Mouse (Mus musculus) heart, postnatal 0 days (tissue): ENCODE measurements around the gene Grik4. TPM values are rescaled to one million over a fixed set of nuclear protein-coding genes. Genes with fewer than 3 reads are reported as not detected.
"Not testable (repeated sequence)": the region's sequence is repeated elsewhere in the genome, so short reads cannot be mapped to it uniquely, and the experiment has no call there.

Experiments
- ATAC-seq: fragments of 200-750 bp; cut with Nextera tagmentation; 2 replicates; pipeline ENCODE4 v1.8.0; 2017; ENCODE audit warnings: low read depth, moderate number of reproducible peaks, moderate library complexity; ENCODE audit not compliant: insufficient read depth
- DNase-seq: peaks from one replicate; pipeline ENCODE4 v3.0.0-alpha.2; 2016; ENCODE audit warnings: low spot score
- H3K27ac ChIP-seq: fragments of 300-500 bp; sonication (generic); 2 replicates; pipeline ENCODE4 v1.5.1; 2014; ENCODE audit warnings: low read depth, mild to moderate bottlenecking
- H3K27me3 ChIP-seq: fragments of 300-500 bp; sonication (generic); 2 replicates; pipeline ENCODE4 v1.6.1; 2014; ENCODE audit warnings: low read length, mixed read lengths; ENCODE audit not compliant: control insufficient read depth, insufficient read depth
- H3K36me3 ChIP-seq: fragments of 300-500 bp; sonication (generic); replicated peaks from 2 replicates; pipeline ENCODE4 v1.6.1; 2014; ENCODE audit warnings: low read length, mixed read lengths; ENCODE audit not compliant: control insufficient read depth, insufficient read depth
- H3K4me1 ChIP-seq: fragments of 300-500 bp; sonication (generic); 2 replicates; pipeline ENCODE4 v1.6.1; 2014; ENCODE audit warnings: antibody characterized with exemption; ENCODE audit not compliant: control insufficient read depth, insufficient read depth
- H3K4me2 ChIP-seq: fragments of 300-500 bp; sonication (generic); 2 replicates; pipeline ENCODE4 v1.6.1; 2014; ENCODE audit warnings: low read depth, mild to moderate bottlenecking, low read length, moderate library complexity
- H3K4me3 ChIP-seq: fragments of 300-500 bp; sonication (generic); 2 replicates; pipeline ENCODE4 v1.5.1; 2014; ENCODE audit warnings: low read depth, low read length
- H3K9ac ChIP-seq: fragments of 300-500 bp; sonication (generic); replicated peaks from 2 replicates; pipeline ENCODE4 v1.6.1; 2014; ENCODE audit warnings: low read depth, low read length, mixed read lengths
- H3K9me3 ChIP-seq: fragments of 300-500 bp; sonication (generic); replicated peaks from 2 replicates; pipeline ENCODE4 v1.6.1; 2016; ENCODE audit warnings: low read length; ENCODE audit not compliant: control insufficient read depth
- CTCF ChIP-seq: IDR thresholded peaks from 2 replicates; pipeline ENCODE4 v1.5.1; 2016; ENCODE audit warnings: antibody characterized with exemption, control low read depth, low read depth
- EP300 ChIP-seq: IDR thresholded peaks from 2 replicates; pipeline ENCODE4 v1.6.1; 2016; ENCODE audit warnings: antibody characterized with exemption, low read depth
- WGBS: fragments of 180-500 bp; shearing (Covaris S2); extraction: QIAGEN DNeasy Blood & Tissue Kit; methylation state at CpG from one replicate; pipeline ENCODE4 v1.1.7; 2014; 5-methylcytosine and 5-hydroxymethylcytosine counted together
- polyA plus RNA-seq: library from polyadenylated mRNA; unstranded; fragments of >200 nt; fragmentation: Nextera tagmentation; extraction: Ambion mirVana; gene quantifications from 2 replicates; pipeline ENCODE4 v1.2.1, GENCODE M21; 2015
- total RNA-seq: library from RNA; depleted of rRNA; stranded (reverse); fragments of >200 nt; gene quantifications from 2 replicates; pipeline ENCODE4 v1.2.3, GENCODE M21; 2014; ENCODE audit warnings: low replicate concordance; rRNA removed

Gene Grik4
- total RNA-seq (not detected in 2 replicates), polyA plus RNA-seq (0.03 TPM in 2 replicates)

DNA sequence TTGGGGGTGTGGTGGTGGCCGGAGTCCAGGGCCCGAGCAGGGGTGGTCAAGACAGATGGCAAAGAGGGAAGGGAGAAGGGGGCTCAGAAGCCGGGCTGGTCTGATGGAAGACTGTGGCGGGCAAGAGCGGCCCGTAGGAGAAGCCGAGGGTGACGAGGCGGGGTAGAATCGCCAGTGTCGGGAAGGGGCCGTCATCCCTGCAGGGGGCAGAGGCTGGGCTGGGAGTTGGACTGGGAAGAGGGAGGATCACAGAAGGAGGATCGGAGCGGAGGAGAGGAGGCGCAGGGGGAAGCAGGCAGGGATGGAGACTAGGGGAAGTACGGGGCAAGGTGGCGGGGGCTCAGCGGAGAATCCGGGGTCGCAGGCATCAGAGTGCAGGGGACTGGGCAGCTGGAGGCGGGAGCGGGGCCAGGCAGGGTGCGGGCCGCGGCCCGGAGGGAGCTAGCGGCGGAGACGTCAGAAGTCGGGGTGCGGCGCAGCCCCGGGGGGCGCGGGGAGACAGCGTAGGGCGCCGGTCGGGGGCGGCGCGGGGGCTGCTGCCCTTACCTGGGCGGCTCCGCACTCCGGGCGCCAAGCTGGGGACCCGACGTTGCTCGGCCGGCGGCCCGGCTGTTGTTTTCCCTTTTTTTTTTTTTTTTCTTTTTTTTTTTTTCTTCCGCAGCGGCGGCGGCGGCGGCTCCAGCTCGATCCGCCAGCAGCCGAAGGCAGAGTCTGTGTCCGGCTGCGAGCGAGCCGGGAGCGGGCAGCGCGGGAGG lies at the start of gene Grik4:
Gene Grik4 (minus strand): TSS at position 713 of the 755 bp plus-strand sequence.
- H3K9me3 ChIP-seq = no peaks in the 10 kb centered on the region
- WGBS = 1% methylated on average over 51 of the region's 68 CpGs
- peak; percentile 76 for ATAC-seq
- no peak within 1 kb of the TSS; the same call in 1 of the 2 replicates for H3K9ac ChIP-seq
- peaks cover 69% of the 10 kb centered on the region for H3K27me3 ChIP-seq
- peak within 1 kb of the TSS; percentile 68 for H3K4me3 ChIP-seq
- peak; percentile 30 for DNase-seq
- H3K4me2 ChIP-seq = peak within 1 kb of the TSS; percentile 100
- TF ChIP-seq CTCF (no peak), EP300 (no peak)
- H3K4me1 ChIP-seq = peaks cover 5% of the 10 kb centered on the region; the same call in 1 of the 2 replicates
- no peak within 1 kb of the TSS for H3K27ac ChIP-seq
- no peaks in the 10 kb centered on the region for H3K36me3 ChIP-seq

DNA sequence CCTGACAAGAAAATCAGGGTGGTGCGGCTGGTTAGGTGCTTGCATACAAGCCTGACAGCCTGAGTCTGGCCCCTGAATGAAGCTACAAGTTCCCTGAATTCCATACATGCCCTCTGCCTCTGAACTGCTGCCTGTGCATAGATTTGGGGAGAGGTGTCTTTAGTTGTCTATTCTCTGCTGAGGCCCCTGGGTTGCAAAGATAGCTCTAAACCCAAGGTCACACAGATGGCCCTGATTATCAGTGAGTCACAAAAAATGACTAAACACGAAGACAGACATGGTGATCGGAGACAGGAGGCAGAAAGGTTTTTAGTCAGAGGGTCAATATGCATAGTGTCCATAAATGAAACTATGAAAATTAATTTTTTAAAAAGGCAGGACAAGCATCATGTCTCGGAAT lies 49.4 kb upstream of the Grik4 start:
- DNase-seq (no peak), ATAC-seq (no peak)
- no peaks in the 10 kb centered on the region for H3K9me3 ChIP-seq
- no peak overlapping the region for H3K9ac ChIP-seq
- TF ChIP-seq EP300 (no peak), CTCF (no peak)
- no peaks in the 10 kb centered on the region for H3K4me1 ChIP-seq
- peaks cover 86% of the 10 kb centered on the region for H3K36me3 ChIP-seq
- H3K27me3 ChIP-seq = no peaks in the 10 kb centered on the region
- no peak overlapping the region for H3K27ac ChIP-seq
- no peak overlapping the region for H3K4me2 ChIP-seq
- H3K4me3 ChIP-seq = no peak overlapping the region
- 61% methylated on average over 4 of the region's 4 CpGs for WGBS

DNA sequence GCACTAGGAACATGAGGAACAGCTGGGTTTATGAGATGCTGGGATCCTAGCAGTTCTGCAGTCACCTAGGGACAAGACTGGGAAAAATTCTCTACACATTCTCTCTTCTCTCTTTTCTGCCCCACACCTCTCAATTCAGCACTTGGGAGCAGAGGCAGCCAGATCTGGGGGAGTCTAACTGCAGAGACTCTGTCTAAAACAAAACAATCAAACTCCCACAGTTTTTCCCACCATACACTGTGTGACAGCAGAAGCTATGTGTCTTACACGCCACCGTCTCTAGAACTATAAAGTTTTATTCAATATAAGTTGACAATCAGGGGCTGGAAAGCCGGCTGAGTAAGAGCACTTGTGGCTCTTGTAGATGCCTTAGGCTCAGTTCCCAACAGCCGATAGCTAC lies 43.7 kb upstream of the Grik4 start:
- no peak overlapping the region for H3K4me2 ChIP-seq
- no peak overlapping the region for H3K9ac ChIP-seq
- H3K27me3 ChIP-seq = no peaks in the 10 kb centered on the region
- ATAC-seq (no peak), DNase-seq (no peak)
- no peaks in the 10 kb centered on the region for H3K9me3 ChIP-seq
- H3K27ac ChIP-seq = no peak overlapping the region
- no peaks in the 10 kb centered on the region for H3K4me1 ChIP-seq
- 87% methylated on average over 4 of the region's 4 CpGs for WGBS
- no peak for TF ChIP-seq EP300
- TF ChIP-seq CTCF = no peak
- H3K4me3 ChIP-seq = no peak overlapping the region
- peaks cover 81% of the 10 kb centered on the region for H3K36me3 ChIP-seq

DNA sequence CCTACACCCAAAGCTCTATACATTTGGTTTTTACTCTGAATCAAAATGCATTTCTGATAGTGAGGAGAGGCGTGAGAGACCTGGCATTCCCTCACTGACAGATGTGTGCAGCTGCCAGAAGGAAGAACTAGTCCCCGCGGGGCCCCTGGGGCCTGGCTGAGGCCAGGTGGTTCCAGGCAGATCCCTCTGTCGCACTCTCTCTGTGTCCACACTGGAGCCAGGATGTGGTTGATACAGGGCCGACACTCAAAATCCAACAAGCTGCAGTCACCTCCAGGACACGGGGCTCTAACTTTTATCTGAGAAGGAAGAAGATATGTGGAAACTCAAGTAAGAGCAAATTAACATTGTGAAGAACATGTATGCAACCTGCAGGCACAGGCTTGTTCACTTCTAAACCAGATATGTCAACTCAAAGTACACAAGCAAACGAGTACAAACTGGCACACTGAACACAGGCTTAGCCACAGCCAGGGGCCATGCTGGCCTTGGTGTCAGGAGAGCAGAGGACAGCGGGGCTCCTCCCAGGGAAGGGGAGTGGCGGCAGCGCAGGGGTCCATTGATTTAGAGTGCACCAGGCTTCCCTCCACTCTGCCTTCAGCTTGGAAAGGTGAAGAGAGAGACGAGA lies 24.7 kb upstream of the Grik4 start:
- Histone ChIP-seq H3K4me1 (no peaks in the 10 kb centered on the region), H3K9me3 (no peaks in the 10 kb centered on the region), H3K27me3 (no peaks in the 10 kb centered on the region), H3K4me3 (no peak overlapping the region), H3K27ac (no peak overlapping the region), H3K9ac (no peak overlapping the region), H3K4me2 (no peak overlapping the region), H3K36me3 (peaks cover 76% of the 10 kb centered on the region)
- ATAC-seq (no peak), DNase-seq (no peak)
- 58% methylated on average over 11 of the region's 11 CpGs for WGBS
- TF ChIP-seq EP300 (no peak), CTCF (no peak)

DNA sequence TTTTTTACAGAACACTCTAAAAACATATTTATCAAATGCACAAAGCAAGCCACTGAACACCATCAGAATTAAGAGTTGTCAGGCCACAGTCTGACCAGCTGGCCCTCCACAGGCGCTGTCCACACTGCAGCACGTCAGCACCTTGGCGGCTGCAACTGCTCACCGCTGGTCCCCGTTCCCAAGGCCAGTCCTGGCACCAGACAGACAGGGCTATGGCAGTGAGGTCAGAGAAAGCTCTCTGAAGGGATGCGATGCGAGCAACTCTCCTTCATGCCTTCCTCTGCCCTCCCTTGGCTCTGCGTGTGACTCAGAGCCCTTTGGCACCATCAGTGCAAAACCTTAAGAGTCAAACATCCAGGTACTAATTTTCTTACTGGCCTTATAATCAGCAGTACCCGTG lies 23.4 kb upstream of the Grik4 start:
- WGBS = 44% methylated on average over 9 of the region's 9 CpGs
- no peak overlapping the region for H3K9ac ChIP-seq
- no peak overlapping the region for H3K4me3 ChIP-seq
- H3K36me3 ChIP-seq = peaks cover 63% of the 10 kb centered on the region
- H3K4me1 ChIP-seq = no peaks in the 10 kb centered on the region
- no peak for TF ChIP-seq EP300
- no peak for TF ChIP-seq CTCF
- no peaks in the 10 kb centered on the region for H3K27me3 ChIP-seq
- H3K9me3 ChIP-seq = no peaks in the 10 kb centered on the region
- DNase-seq = no peak
- 0 out of 2 replicates have a peak, but pooled peaks have one; percentile 24 for ATAC-seq
- no peak overlapping the region for H3K4me2 ChIP-seq
- no peak overlapping the region for H3K27ac ChIP-seq

DNA sequence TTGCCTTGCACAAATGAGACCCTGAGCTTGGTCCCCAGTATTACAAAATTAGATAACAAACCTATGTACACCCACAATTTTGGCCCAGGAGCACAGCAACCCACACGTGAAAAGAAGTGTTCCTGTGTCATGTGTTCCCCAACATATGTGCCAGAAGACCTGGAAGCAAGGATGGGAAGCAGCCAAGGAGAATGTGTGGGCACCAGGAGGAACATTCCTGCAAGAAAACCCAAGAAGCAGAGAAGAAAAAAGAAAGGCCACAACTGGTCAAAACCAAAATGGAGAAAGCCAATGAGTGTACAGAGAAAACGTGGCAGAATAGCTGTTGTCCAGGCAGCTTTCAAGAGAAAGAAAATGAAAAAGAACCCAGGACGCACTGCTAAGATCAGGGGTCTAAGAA lies 20.5 kb upstream of the Grik4 start:
- not testable (repeated sequence) for H3K9ac ChIP-seq, H3K4me2 ChIP-seq, ATAC-seq, H3K27ac ChIP-seq, H3K4me3 ChIP-seq, H3K9me3 ChIP-seq, H3K27me3 ChIP-seq, DNase-seq, H3K4me1 ChIP-seq
- 92% methylated on average over 2 of the region's 3 CpGs for WGBS
- peaks cover 34% of the 10 kb centered on the region for H3K36me3 ChIP-seq
